Mouse (Mus musculus) MEL-GATA-1-ER (cell line): ENCODE measurements around the gene Rhod.
"Not testable (repeated sequence)": the region's sequence is repeated elsewhere in the genome, so short reads cannot be mapped to it uniquely, and the experiment has no call there.

Source experiments
- DNase-seq: peaks from one replicate; pipeline ENCODE4 v3.0.0-alpha.2; 2012; ENCODE audit warnings: low read depth; ENCODE audit errors: extremely low read depth

Gene Rhod

GRCm38 (mm10) chr19:4409062-4409461 lies 30.2 kb downstream of the Rhod start:
- peak; percentile 78 for DNase-seq

GRCm38 (mm10) chr19:4404840-4405239 lies 34.4 kb downstream of the Rhod start:
- DNase-seq, result no peak

GRCm38 (mm10) chr19:4398959-4399358 lies 40.3 kb downstream of the Rhod start:
- DNase-seq, result no peak

GRCm38 (mm10) chr19:4398630-4398948 lies 40.6 kb downstream of the Rhod start:
- DNase-seq, result no peak

- DNase-seq, result no peak
These were observed 41.2 kb downstream of the Rhod start, which contains the start of gene Kdm2a for GRCm38 (mm10) chr19:4397798-4398629. Kdm2a (minus strand) TSS chr19:4398285.

GRCm38 (mm10) chr19:4396998-4397797 lies 42.0 kb downstream of the Rhod start:
- DNase-seq, result peak; percentile 90

- no peak for DNase-seq
These were observed 42.9 kb downstream of the Rhod start for GRCm38 (mm10) chr19:4396081-4396997.

GRCm38 (mm10) chr19:4387276-4387675 lies 52.0 kb downstream of the Rhod start:
- no peak for DNase-seq

- no peak for DNase-seq
These were observed 54.2 kb downstream of the Rhod start for GRCm38 (mm10) chr19:4385026-4385425.

GRCm38 (mm10) chr19:4384322-4384721 lies 54.9 kb downstream of the Rhod start:
- no peak for DNase-seq

GRCm38 (mm10) chr19:4383306-4383705 lies 55.9 kb downstream of the Rhod start:
- no peak for DNase-seq

GRCm38 (mm10) chr19:4382303-4382702 lies 56.9 kb downstream of the Rhod start:
- DNase-seq, result not testable (repeated sequence)
